ENCODE assay signal across 9 mouse cellular contexts in the genomic region with DNA sequence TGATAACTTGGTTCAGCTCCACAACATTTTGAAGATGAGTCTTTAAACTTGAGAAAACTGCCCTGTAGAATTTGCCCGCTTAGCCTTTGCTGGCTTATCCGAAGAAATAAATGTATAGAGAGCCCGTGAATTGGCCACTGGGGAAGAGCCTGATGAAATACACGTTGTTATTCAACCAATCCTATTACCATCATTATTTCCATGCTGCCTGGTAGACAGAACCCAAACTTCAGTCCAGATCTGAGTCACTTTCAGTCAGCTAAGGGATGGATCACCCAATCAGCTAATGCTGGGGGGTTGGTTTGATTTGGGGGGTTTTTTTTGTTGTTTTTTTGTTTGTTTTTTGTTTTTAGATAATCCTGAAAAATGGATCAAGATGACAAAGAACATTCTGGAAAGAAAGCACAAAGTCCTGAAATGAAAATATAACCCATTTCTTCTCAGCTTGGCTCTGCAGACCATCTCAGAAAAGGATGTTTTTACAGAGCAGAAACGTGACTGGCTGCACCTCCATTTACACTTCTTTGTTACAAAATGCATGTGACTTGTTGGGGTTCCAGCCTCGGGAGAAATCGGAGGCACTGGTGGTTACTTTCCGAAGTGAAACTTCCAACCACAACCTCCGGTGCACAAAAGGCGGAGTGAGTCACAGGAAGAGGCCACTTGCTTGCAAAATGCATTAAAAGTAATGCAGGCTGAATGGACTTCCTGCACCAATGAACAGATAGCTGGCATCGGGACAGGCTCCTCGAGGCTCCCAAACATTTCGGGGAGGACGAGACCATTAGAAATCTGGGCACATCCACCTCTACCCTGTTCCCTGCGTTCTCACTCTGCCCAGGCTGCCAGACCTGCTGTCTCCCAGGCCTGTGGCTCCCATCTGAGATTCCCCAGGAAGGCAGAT.
A peak's percentile ranks its signal among the peaks of the same experiment; 100 is the strongest.
DNase-seq lines count a peak whose midpoint lies in the region; ATAC-seq and TF ChIP-seq lines count a peak whose summit lies in the region.
"Had no signal": no experiment of that assay in that cellular context is flagged by ENCODE, and none has a peak within 500 bp of the region (broad histone marks: within the 10 kb centered on the region; RNA-seq: fewer than 3 reads in every experiment).

No protein-coding gene starts in this region.

- H3K4me1 ChIP-seq in forebrain, embryonic 13.5 days: peaks cover 12% of the 10 kb centered on the region
- peaks cover 12% of the 10 kb centered on the region for H3K4me1 ChIP-seq in hindbrain, embryonic 13.5 days (replicated peaks)

- intact Hi-C loops in gastrocnemius, adult 2 months (cut with DNase I): loop anchor here (5.0 kb wide), 2 partner anchors 715 to 995 kb away; partner anchors contain the start of gene Trib2

- WGBS in forebrain, embryonic 13.5 days: 71% methylated on average over 15 of the region's 15 CpGs
- WGBS in hindbrain, embryonic 13.5 days: 71% methylated on average over 15 of the region's 15 CpGs

- H3K27ac ChIP-seq in gastrocnemius, adult 2 months: peak overlapping the region; percentile 72
- no peak overlapping the region; the same call in 1 of the 2 replicates for H3K27ac ChIP-seq in forebrain, embryonic 13.5 days
- H3K27ac ChIP-seq in hindbrain, embryonic 13.5 days: peak overlapping the region; percentile 64
- H3K27ac ChIP-seq: kidney, postnatal 0 days had no signal

- H3K36me3 ChIP-seq in forebrain, embryonic 13.5 days (ENCODE audit: poor library complexity, severe bottlenecking): no peaks in the 10 kb centered on the region
- H3K36me3 ChIP-seq in hindbrain, embryonic 13.5 days: peaks cover 12% of the 10 kb centered on the region
- H3K36me3 ChIP-seq in splenic B cell, adult 2 months (ENCODE audit: control insufficient read depth, insufficient read depth, low read length, poor library complexity, severe bottlenecking): no peaks in the 10 kb centered on the region

- peak; percentile 44 for DNase-seq in gastrocnemius, adult 2 months
- no peak for DNase-seq in gastrocnemius, adult 8-10 months (ENCODE audit: low spot score in 2 of 2)
- peak; percentile 78 for DNase-seq in CD4-positive, CD25-positive, alpha-beta regulatory T cell, adult 2 months (ENCODE audit: low read depth, low spot score)
- DNase-seq in splenic B cell, adult 2 months (ENCODE audit: low read depth, low spot score): peak; percentile 66
- DNase-seq in embryo, embryonic 9.5 days (ENCODE audit: extremely low spot score): no peak

- H3K27me3 ChIP-seq in forebrain, embryonic 13.5 days: no peaks in the 10 kb centered on the region
- no peaks in the 10 kb centered on the region for H3K27me3 ChIP-seq in hindbrain, embryonic 13.5 days
- H3K27me3 ChIP-seq in splenic B cell, adult 2 months (ENCODE audit: control insufficient read depth, insufficient read depth, low read length, poor library complexity, severe bottlenecking): no peaks in the 10 kb centered on the region

- H3K9ac ChIP-seq in forebrain, embryonic 13.5 days: no peak overlapping the region
- H3K9ac ChIP-seq in hindbrain, embryonic 13.5 days: peak overlapping the region; percentile 55; the same call in 1 of the 2 replicates

- no peaks in the 10 kb centered on the region for H3K9me3 ChIP-seq in forebrain, embryonic 13.5 days (replicated peaks)
- H3K9me3 ChIP-seq in hindbrain, embryonic 13.5 days: no peaks in the 10 kb centered on the region

- peak overlapping the region; percentile 39 for H3K4me3 ChIP-seq in gastrocnemius, adult 2 months
- no peak overlapping the region for H3K4me3 ChIP-seq in forebrain, embryonic 13.5 days
- H3K4me3 ChIP-seq in hindbrain, embryonic 13.5 days: no peak overlapping the region

- peak; percentile 44 for ATAC-seq in forebrain, embryonic 13.5 days
- ATAC-seq in hindbrain, embryonic 13.5 days (ENCODE audit: low FRiP score): peak; percentile 63
- peak; percentile 80 for ATAC-seq in megakaryocyte, adult 5-6 weeks (ENCODE audit: poor library complexity, severe bottlenecking)

- H3K4me2 ChIP-seq in forebrain, embryonic 13.5 days: no peak overlapping the region
- H3K4me2 ChIP-seq in hindbrain, embryonic 13.5 days: no peak overlapping the region

- TF ChIP-seq CTCF in gastrocnemius, adult 2 months (IDR thresholded peaks at IDR 0.05): no peak

Comparison
In these comparisons a context has a peak if more than half of its experiments do, and no peak if none do; other contexts are left out.
1. DNase-seq: peak in gastrocnemius, adult 2 months (single experiment), CD4-positive, CD25-positive, alpha-beta regulatory T cell, adult 2 months (single experiment) and splenic B cell, adult 2 months (single experiment); none in gastrocnemius, adult 8-10 months (0 of 2) and embryo, embryonic 9.5 days (single experiment).
2. Peak in every context shown above with its lines, with median percentiles within 50 percentile points of each other: ATAC-seq.